Mouse (Mus musculus): ENCODE results near the gene Lrch1. TPM values are rescaled to one million over a fixed set of nuclear protein-coding genes. Genes with fewer than 3 reads are reported as not detected.

Gene Lrch1
- total and polyA plus RNA-seq, 3 experiments = 7.5 to 17.1 (median 14.8) TPM

- H3K27ac ChIP-seq = no peak overlapping the region
- H3K4me1 ChIP-seq (ENCODE audit: control insufficient read depth, insufficient read depth, low read length) = peaks cover 4% of the 10 kb centered on the region
- peaks cover 7% of the 10 kb centered on the region for H3K79me2 ChIP-seq (replicated peaks; ENCODE audit: control insufficient read depth, insufficient read depth, low read length)
- H3K27me3 ChIP-seq (ENCODE audit: control insufficient read depth, insufficient read depth, low read length) = no peaks in the 10 kb centered on the region
- no peak overlapping the region for H3K4me3 ChIP-seq
- TF ChIP-seq EP300 (IDR thresholded peaks at IDR 0.05; ENCODE audit: insufficient read depth, low read depth, low read length) (no peak), POLR2A (IDR thresholded peaks at IDR 0.05; ENCODE audit: insufficient read depth, low read depth, low read length) (no peak), CTCF (IDR thresholded peaks at IDR 0.05) (no peak)
- 79% methylated on average over 6 of the region's 6 CpGs for WGBS
- intact Hi-C loops (cut with DNase I) = no loop called here
- H3K36me3 ChIP-seq (ENCODE audit: control insufficient read depth, insufficient read depth, low read length) = peaks cover 2% of the 10 kb centered on the region; the same call in 1 of the 2 replicates
- no peak overlapping the region for H3K9ac ChIP-seq (ENCODE audit: low read depth, low read length)
- DNase-seq = no peak
Observed at GRCm38 (mm10) chr14:74893693-74894092, 54.0 kb downstream of the Lrch1 start.

DNA sequence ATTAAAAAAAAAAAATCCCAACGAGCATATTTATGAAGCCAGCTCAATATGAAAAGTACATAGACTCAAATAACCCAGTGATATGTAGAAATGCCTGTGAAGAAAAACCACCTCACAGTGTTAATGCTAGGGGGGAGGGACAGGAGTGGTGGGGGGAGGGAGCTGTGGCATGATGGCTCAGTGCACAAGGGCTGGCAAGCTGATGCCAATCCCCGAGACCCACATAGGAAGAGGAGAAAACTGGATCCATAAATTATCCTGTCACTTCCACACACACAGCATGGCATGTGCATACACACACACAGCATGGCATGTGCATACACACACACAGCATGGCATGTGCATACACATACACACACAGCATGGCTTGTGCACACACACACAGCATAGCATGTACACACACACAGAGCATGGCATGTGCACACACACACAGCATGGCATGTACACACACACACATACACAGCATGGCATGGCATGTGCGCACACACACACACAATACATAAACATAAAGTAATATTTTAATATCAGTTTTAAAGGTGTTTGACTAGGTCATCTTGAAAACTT is 54.5 kb downstream of the Lrch1 start:
- no peak overlapping the region for H3K9ac ChIP-seq (ENCODE audit: low read depth, low read length)
- peaks cover 3% of the 10 kb centered on the region for H3K4me1 ChIP-seq (ENCODE audit: control insufficient read depth, insufficient read depth, low read length)
- 81% methylated on average over 3 of the region's 3 CpGs for WGBS
- H3K4me3 ChIP-seq = no peak overlapping the region
- no peak for TF ChIP-seq CTCF (IDR thresholded peaks at IDR 0.05)
- no peak for TF ChIP-seq EP300 (IDR thresholded peaks at IDR 0.05; ENCODE audit: insufficient read depth, low read depth, low read length)
- TF ChIP-seq POLR2A (IDR thresholded peaks at IDR 0.05; ENCODE audit: insufficient read depth, low read depth, low read length) = no peak
- intact Hi-C loops (cut with DNase I) = no loop called here
- no peaks in the 10 kb centered on the region for H3K27me3 ChIP-seq (ENCODE audit: control insufficient read depth, insufficient read depth, low read length)
- peaks cover 7% of the 10 kb centered on the region for H3K79me2 ChIP-seq (replicated peaks; ENCODE audit: control insufficient read depth, insufficient read depth, low read length)
- peaks cover 2% of the 10 kb centered on the region; the same call in 1 of the 2 replicates for H3K36me3 ChIP-seq (ENCODE audit: control insufficient read depth, insufficient read depth, low read length)
- no peak for DNase-seq
- no peak overlapping the region for H3K27ac ChIP-seq

DNA sequence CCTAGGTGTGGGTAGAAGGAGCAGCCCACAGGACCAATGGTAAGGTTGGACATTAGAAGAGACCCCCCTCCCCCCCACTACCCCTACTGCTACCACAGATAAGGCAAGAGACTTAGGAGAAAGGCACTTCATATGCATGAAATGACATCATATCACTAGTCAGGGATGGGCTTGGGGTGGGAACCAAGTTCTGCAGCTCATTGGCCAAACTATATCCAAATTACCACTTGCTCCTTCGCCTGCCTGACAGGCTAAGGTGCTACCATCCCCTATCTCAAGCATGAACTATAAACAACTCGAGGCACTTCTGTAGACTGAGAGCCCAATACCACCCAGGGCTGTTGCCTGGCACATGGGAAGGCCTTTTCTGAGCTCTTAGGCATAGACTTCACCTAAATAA is 58.4 kb downstream of the Lrch1 start:
- peaks cover 7% of the 10 kb centered on the region for H3K79me2 ChIP-seq (replicated peaks; ENCODE audit: control insufficient read depth, insufficient read depth, low read length)
- TF ChIP-seq EP300 (IDR thresholded peaks at IDR 0.05; ENCODE audit: insufficient read depth, low read depth, low read length) (no peak), POLR2A (IDR thresholded peaks at IDR 0.05; ENCODE audit: insufficient read depth, low read depth, low read length) (no peak), CTCF (IDR thresholded peaks at IDR 0.05) (no peak)
- peaks cover 11% of the 10 kb centered on the region for H3K4me1 ChIP-seq (ENCODE audit: control insufficient read depth, insufficient read depth, low read length)
- H3K27me3 ChIP-seq (ENCODE audit: control insufficient read depth, insufficient read depth, low read length) = no peaks in the 10 kb centered on the region
- DNase-seq = no peak
- no peak overlapping the region for H3K9ac ChIP-seq (ENCODE audit: low read depth, low read length)
- H3K4me3 ChIP-seq = no peak overlapping the region
- WGBS = 89% methylated on average over 2 of the region's 2 CpGs
- H3K36me3 ChIP-seq (ENCODE audit: control insufficient read depth, insufficient read depth, low read length) = peaks cover 2% of the 10 kb centered on the region; the same call in 1 of the 2 replicates
- no peak overlapping the region for H3K27ac ChIP-seq
- intact Hi-C loops (cut with DNase I) = no loop called here

- Histone ChIP-seq H3K4me3 (no peak overlapping the region), H3K4me1 (ENCODE audit: control insufficient read depth, insufficient read depth, low read length) (peaks cover 13% of the 10 kb centered on the region), H3K27me3 (ENCODE audit: control insufficient read depth, insufficient read depth, low read length) (no peaks in the 10 kb centered on the region), H3K36me3 (ENCODE audit: control insufficient read depth, insufficient read depth, low read length) (peaks cover 2% of the 10 kb centered on the region; the same call in 1 of the 2 replicates), H3K27ac (no peak overlapping the region), H3K9ac (ENCODE audit: low read depth, low read length) (no peak overlapping the region), H3K79me2 (replicated peaks; ENCODE audit: control insufficient read depth, insufficient read depth, low read length) (peaks cover 5% of the 10 kb centered on the region)
- WGBS = 97% methylated on average over 1 of the region's 1 CpGs
- DNase-seq = no peak
- TF ChIP-seq EP300 (IDR thresholded peaks at IDR 0.05; ENCODE audit: insufficient read depth, low read depth, low read length) (no peak), CTCF (IDR thresholded peaks at IDR 0.05) (no peak)
- intact Hi-C loops (cut with DNase I) = no loop called here
Observed at GRCm38 (mm10) chr14:74888103-74888502, 59.6 kb downstream of the Lrch1 start.

DNA sequence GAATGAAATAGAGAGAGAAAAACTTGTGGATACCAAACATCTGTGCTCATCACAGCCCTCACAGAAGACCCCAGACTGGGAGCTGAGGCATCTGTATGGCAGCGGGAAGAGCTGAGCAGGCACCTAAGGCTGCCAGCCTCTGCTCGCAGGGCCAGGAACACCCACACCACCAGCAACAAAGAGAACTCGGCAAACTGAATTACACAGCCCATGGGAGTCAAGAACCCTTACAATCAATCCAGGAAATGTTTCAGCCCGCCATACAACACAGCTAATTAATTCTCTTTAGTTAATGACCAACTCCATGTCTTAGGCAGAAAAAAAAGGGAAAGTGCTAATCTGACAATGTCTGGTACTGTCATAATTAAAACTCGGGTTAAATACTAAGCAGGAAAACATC is 61.2 kb downstream of the Lrch1 start:
- Histone ChIP-seq H3K36me3 (ENCODE audit: control insufficient read depth, insufficient read depth, low read length) (peaks cover 5% of the 10 kb centered on the region; the same call in 1 of the 2 replicates), H3K4me3 (no peak overlapping the region), H3K27me3 (ENCODE audit: control insufficient read depth, insufficient read depth, low read length) (no peaks in the 10 kb centered on the region), H3K4me1 (ENCODE audit: control insufficient read depth, insufficient read depth, low read length) (peaks cover 17% of the 10 kb centered on the region), H3K9ac (ENCODE audit: low read depth, low read length) (no peak overlapping the region), H3K27ac (no peak overlapping the region), H3K79me2 (replicated peaks; ENCODE audit: control insufficient read depth, insufficient read depth, low read length) (peaks cover 7% of the 10 kb centered on the region)
- 55% methylated on average over 5 of the region's 5 CpGs for WGBS
- no peak for TF ChIP-seq EP300 (IDR thresholded peaks at IDR 0.05; ENCODE audit: insufficient read depth, low read depth, low read length)
- TF ChIP-seq CTCF (IDR thresholded peaks at IDR 0.05) = no peak
- no peak for TF ChIP-seq POLR2A (IDR thresholded peaks at IDR 0.05; ENCODE audit: insufficient read depth, low read depth, low read length)
- intact Hi-C loops (cut with DNase I) = no loop called here
- DNase-seq = no peak

GRCm38 (mm10) chr14:74884920-74885319 is 62.8 kb downstream of the Lrch1 start:
- no peak overlapping the region for H3K9ac ChIP-seq (ENCODE audit: low read depth, low read length)
- peaks cover 21% of the 10 kb centered on the region for H3K4me1 ChIP-seq (ENCODE audit: control insufficient read depth, insufficient read depth, low read length)
- H3K36me3 ChIP-seq (ENCODE audit: control insufficient read depth, insufficient read depth, low read length) = peaks cover 3% of the 10 kb centered on the region; the same call in 1 of the 2 replicates
- TF ChIP-seq CTCF (IDR thresholded peaks at IDR 0.05) = no peak
- no peak for TF ChIP-seq EP300 (IDR thresholded peaks at IDR 0.05; ENCODE audit: insufficient read depth, low read depth, low read length)
- no peak for TF ChIP-seq POLR2A (IDR thresholded peaks at IDR 0.05; ENCODE audit: insufficient read depth, low read depth, low read length)
- 75% methylated on average over 7 of the region's 7 CpGs for WGBS
- H3K79me2 ChIP-seq (replicated peaks; ENCODE audit: control insufficient read depth, insufficient read depth, low read length) = peaks cover 5% of the 10 kb centered on the region
- intact Hi-C loops (cut with DNase I) = no loop called here
- no peak overlapping the region for H3K4me3 ChIP-seq
- no peak overlapping the region; the same call in 1 of the 2 replicates for H3K27ac ChIP-seq
- DNase-seq = no peak
- no peaks in the 10 kb centered on the region for H3K27me3 ChIP-seq (ENCODE audit: control insufficient read depth, insufficient read depth, low read length)
